Mouse (Mus musculus) c-Kit-positive CD71-negative TER-119-negative erythroid progenitor cells, embryonic 14.5 days (primary cell): ENCODE measurements around the gene Gm26661.

Experiments used
- DNase-seq: peaks from one replicate; pipeline ENCODE4 v3.0.0-alpha.2; 2013; ENCODE audit warnings: low read depth

Gene Gm26661

GRCm38 (mm10) chr14:7821341-7821740 is 30.0 kb downstream of the Gm26661 start:
- DNase-seq, result no peak

- DNase-seq, result no peak
Observed at GRCm38 (mm10) chr14:7822693-7823092, 31.3 kb downstream of the Gm26661 start.

- no peak for DNase-seq
Observed at GRCm38 (mm10) chr14:7824651-7825268, 33.4 kb downstream of the Gm26661 start.

GRCm38 (mm10) chr14:7826151-7826937 is 35.0 kb downstream of the Gm26661 start:
- DNase-seq, result no peak

- no peak for DNase-seq
Observed at GRCm38 (mm10) chr14:7829181-7829580, 37.8 kb downstream of the Gm26661 start.

- no peak for DNase-seq
Observed at GRCm38 (mm10) chr14:7831770-7832439, 40.5 kb downstream of the Gm26661 start.

- DNase-seq, result no peak
Observed at GRCm38 (mm10) chr14:7832440-7832783, 41.0 kb downstream of the Gm26661 start.

GRCm38 (mm10) chr14:7833458-7833857 is 42.1 kb downstream of the Gm26661 start:
- no peak for DNase-seq

- DNase-seq, result no peak
Observed at GRCm38 (mm10) chr14:7838564-7839089, 47.2 kb downstream of the Gm26661 start.

- no peak for DNase-seq
Observed at GRCm38 (mm10) chr14:7839950-7840514, 48.6 kb downstream of the Gm26661 start.
